Mouse (Mus musculus) midbrain, embryonic 13.5 days (tissue): ENCODE data around the gene 2610002M06Rik. TPM values are rescaled to one million over a fixed set of nuclear protein-coding genes. Genes with fewer than 3 reads are reported as not detected.

ENCODE experiments used
- ATAC-seq: fragments of 200-750 bp; cut with Nextera tagmentation; 2 replicates; pipeline ENCODE4 v1.8.0; 2017; ENCODE audit warnings: mild to moderate bottlenecking, moderate TSS enrichment, moderate library complexity
- H3K27ac ChIP-seq: fragments of 300-500 bp; sonication (generic); 2 replicates; pipeline ENCODE4 v1.5.1; 2015; ENCODE audit warnings: inconsistent platforms, mild to moderate bottlenecking, moderate library complexity
- H3K27me3 ChIP-seq: fragments of 300-500 bp; sonication (generic); 2 replicates; pipeline ENCODE4 v1.6.1; 2015; ENCODE audit warnings: mild to moderate bottlenecking, inconsistent platforms
- H3K36me3 ChIP-seq: fragments of 300-500 bp; sonication (generic); 2 replicates; pipeline ENCODE4 v1.6.1; 2015; ENCODE audit warnings: mild to moderate bottlenecking, inconsistent platforms
- H3K4me1 ChIP-seq: fragments of 300-500 bp; sonication (generic); replicated peaks from 2 replicates; pipeline ENCODE4 v1.6.1; 2015; ENCODE audit warnings: inconsistent platforms
- H3K4me2 ChIP-seq: fragments of 300-500 bp; sonication (generic); replicated peaks from 2 replicates; pipeline ENCODE4 v1.6.1; 2015; ENCODE audit warnings: moderate library complexity, mild to moderate bottlenecking, inconsistent platforms
- H3K4me3 ChIP-seq: fragments of 300-500 bp; sonication (generic); replicated peaks from 2 replicates; pipeline ENCODE4 v1.5.1; 2015; ENCODE audit warnings: mild to moderate bottlenecking, inconsistent platforms
- H3K9ac ChIP-seq: fragments of 300-500 bp; sonication (generic); replicated peaks from 2 replicates; pipeline ENCODE4 v1.6.1; 2015; ENCODE audit warnings: mild to moderate bottlenecking, inconsistent platforms
- H3K9me3 ChIP-seq: fragments of 300-500 bp; sonication (generic); 2 replicates; pipeline ENCODE4 v1.6.1; 2016; ENCODE audit warnings: mild to moderate bottlenecking, inconsistent platforms
- WGBS: fragments of 180-500 bp; shearing (Covaris S2); methylation state at CpG from one replicate; pipeline ENCODE4 v1.1.7; 2015; 5-methylcytosine and 5-hydroxymethylcytosine counted together
- polyA plus RNA-seq: library from polyadenylated mRNA; unstranded; fragments of >200 nt; fragmentation: Nextera tagmentation; extraction: Ambion mirVana; gene quantifications from 2 replicates; pipeline ENCODE4 v1.2.1, GENCODE M21; 2015

2610002M06Rik gene
- 12.2 and 13.2 TPM in 2 replicates for polyA plus RNA-seq

- ATAC-seq = peak; percentile 98
- no peaks in the 10 kb centered on the region for H3K27me3 ChIP-seq
- no peaks in the 10 kb centered on the region for H3K36me3 ChIP-seq
- no peaks in the 10 kb centered on the region for H3K9me3 ChIP-seq
- 26% methylated on average over 28 of the region's 28 CpGs for WGBS
- 0 out of 2 replicates have a peak within 1 kb of the TSS, but pooled peaks have one; percentile 14 for H3K27ac ChIP-seq
- no peaks in the 10 kb centered on the region for H3K4me1 ChIP-seq
- H3K4me3 ChIP-seq = peak within 1 kb of the TSS; percentile 55
- H3K4me2 ChIP-seq = peak within 1 kb of the TSS; percentile 55
- peak within 1 kb of the TSS; percentile 69 for H3K9ac ChIP-seq
Measured at GRCm38 (mm10) chrX:107816218-107816554, at the start of gene 2610002M06Rik. Gene 2610002M06Rik (minus strand): TSS chrX:107816334.

GRCm38 (mm10) chrX:107858165-107858564, 42.0 kb upstream of the 2610002M06Rik start:
- no peaks in the 10 kb centered on the region for H3K27me3 ChIP-seq
- no peak overlapping the region for H3K9ac ChIP-seq
- H3K4me2 ChIP-seq = no peak overlapping the region
- no peaks in the 10 kb centered on the region for H3K36me3 ChIP-seq
- H3K9me3 ChIP-seq = no peaks in the 10 kb centered on the region
- no peak for ATAC-seq
- H3K27ac ChIP-seq = no peak overlapping the region
- WGBS = 37% methylated on average over 4 of the region's 4 CpGs
- no peaks in the 10 kb centered on the region for H3K4me1 ChIP-seq
- H3K4me3 ChIP-seq = no peak overlapping the region

DNA sequence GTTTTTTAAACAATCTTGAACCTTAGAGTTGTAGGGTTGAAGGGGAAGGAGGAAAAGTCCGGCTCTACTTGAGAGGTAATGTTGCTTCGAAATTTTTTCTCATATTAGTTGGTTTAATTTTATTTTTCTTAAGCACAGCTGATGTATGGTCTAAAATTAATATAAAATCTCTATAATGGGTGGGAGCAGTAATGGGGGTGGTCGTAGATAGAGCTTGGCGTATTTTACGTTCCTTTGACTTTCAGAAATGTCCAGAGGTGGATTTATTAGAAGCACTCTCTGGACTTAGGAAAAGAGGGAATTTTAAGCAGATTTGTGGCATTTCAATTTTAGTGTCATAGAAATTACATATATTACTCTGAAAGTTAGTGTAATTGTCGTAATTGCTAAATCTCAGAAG, 592 bp upstream of the 2610002M06Rik start:
- Histone ChIP-seq H3K9ac (no peak overlapping the region), H3K4me1 (no peaks in the 10 kb centered on the region), H3K27me3 (no peaks in the 10 kb centered on the region), H3K9me3 (no peaks in the 10 kb centered on the region), H3K4me3 (no peak overlapping the region; the same call in 1 of the 2 replicates), H3K36me3 (no peaks in the 10 kb centered on the region), H3K27ac (no peak overlapping the region), H3K4me2 (peak overlapping the region; percentile 55)
- ATAC-seq = no peak
- 84% methylated on average over 6 of the region's 6 CpGs for whole genome bisulfite sequencing

GRCm38 (mm10) chrX:107815502-107816217, 474 bp downstream of the 2610002M06Rik start:
- H3K36me3 ChIP-seq = no peaks in the 10 kb centered on the region
- H3K27me3 ChIP-seq = no peaks in the 10 kb centered on the region
- peak overlapping the region; percentile 69 for H3K9ac ChIP-seq
- H3K27ac ChIP-seq = 0 out of 2 replicates have a peak overlapping the region, but pooled peaks have one; percentile 14
- peak; percentile 87 for ATAC-seq
- H3K4me3 ChIP-seq = peak overlapping the region; percentile 55
- no peaks in the 10 kb centered on the region for H3K9me3 ChIP-seq
- H3K4me2 ChIP-seq = peak overlapping the region; percentile 55
- WGBS = 25% methylated on average over 32 of the region's 32 CpGs
- H3K4me1 ChIP-seq = no peaks in the 10 kb centered on the region

DNA sequence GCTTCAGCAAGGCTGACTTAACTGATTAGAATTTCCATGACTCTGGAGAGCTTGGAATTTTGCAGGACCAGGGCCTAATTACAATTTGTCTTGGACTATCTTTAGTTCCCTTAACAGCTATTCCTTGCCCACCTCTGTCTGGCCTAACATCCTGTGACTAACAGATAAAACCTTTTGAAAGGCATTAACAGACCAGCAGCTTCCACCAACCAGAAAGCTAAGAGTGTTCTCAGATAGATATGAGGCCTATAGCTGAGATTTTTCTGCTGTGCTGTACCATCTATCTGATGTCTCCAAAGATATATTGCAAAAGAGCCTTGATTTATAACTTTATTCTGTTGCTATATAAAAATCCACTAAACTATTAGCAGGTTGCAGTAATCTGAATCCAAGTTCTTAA, 4.0 kb downstream of the 2610002M06Rik start:
- H3K27ac ChIP-seq = no peak overlapping the region
- no peak overlapping the region for H3K4me3 ChIP-seq
- H3K27me3 ChIP-seq = no peaks in the 10 kb centered on the region
- no peak overlapping the region for H3K4me2 ChIP-seq
- no peak for ATAC-seq
- no peaks in the 10 kb centered on the region for H3K9me3 ChIP-seq
- H3K36me3 ChIP-seq = 0 out of 2 replicates have a peak, but pooled peaks cover 2% of the 10 kb centered on the region
- no peaks in the 10 kb centered on the region for H3K4me1 ChIP-seq
- no peak overlapping the region for H3K9ac ChIP-seq

DNA sequence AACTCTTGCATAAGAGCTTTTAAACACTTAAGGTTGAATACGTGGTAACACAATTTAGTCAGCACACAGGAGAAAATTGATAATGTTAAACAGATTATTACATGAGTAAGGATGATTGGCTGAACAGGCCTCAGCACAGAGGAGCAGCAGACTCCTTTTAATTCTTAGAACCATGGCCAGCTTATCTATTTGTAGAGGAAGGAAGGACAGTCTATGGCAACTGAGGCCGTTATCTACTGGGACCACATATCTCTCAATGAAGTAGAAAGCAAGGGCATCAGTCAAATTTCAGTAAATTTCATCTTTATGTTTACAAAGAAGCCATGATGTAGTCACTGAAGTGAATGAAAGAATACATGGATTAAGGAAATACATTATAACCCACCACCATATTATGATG, 19.2 kb downstream of the 2610002M06Rik start:
- 93% methylated on average over 2 of the region's 2 CpGs for WGBS
- Histone ChIP-seq H3K4me1 (no peaks in the 10 kb centered on the region), H3K27me3 (no peaks in the 10 kb centered on the region), H3K9ac (no peak overlapping the region), H3K4me2 (no peak overlapping the region), H3K4me3 (no peak overlapping the region), H3K36me3 (no peaks in the 10 kb centered on the region), H3K27ac (no peak overlapping the region), H3K9me3 (no peaks in the 10 kb centered on the region)
- ATAC-seq = no peak

DNA sequence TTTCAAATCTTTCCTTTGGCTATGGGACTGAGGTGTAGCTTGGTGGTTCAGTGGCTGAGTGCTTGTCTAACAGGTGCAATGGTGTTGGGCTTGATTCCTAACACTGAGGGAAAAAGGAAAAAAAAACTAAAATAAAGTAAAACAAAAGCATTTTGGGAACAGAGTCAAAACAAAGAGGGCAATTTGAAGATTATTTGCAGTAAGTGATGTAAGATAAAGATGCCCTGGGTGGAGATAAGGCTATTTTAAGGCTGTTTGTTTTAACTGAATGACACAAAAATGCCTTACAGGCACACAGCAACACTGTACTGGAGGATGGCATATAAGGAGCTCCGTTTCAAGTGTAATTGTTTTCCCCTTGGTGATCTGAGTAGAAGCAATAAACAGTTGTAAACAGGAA, 20.3 kb downstream of the 2610002M06Rik start:
- H3K4me3 ChIP-seq = no peak overlapping the region
- WGBS = 54% methylated on average over 1 of the region's 1 CpGs
- no peak overlapping the region for H3K4me2 ChIP-seq
- H3K27ac ChIP-seq = no peak overlapping the region
- no peaks in the 10 kb centered on the region for H3K4me1 ChIP-seq
- ATAC-seq = no peak
- no peaks in the 10 kb centered on the region for H3K9me3 ChIP-seq
- H3K36me3 ChIP-seq = no peaks in the 10 kb centered on the region
- H3K27me3 ChIP-seq = no peaks in the 10 kb centered on the region
- H3K9ac ChIP-seq = no peak overlapping the region

DNA sequence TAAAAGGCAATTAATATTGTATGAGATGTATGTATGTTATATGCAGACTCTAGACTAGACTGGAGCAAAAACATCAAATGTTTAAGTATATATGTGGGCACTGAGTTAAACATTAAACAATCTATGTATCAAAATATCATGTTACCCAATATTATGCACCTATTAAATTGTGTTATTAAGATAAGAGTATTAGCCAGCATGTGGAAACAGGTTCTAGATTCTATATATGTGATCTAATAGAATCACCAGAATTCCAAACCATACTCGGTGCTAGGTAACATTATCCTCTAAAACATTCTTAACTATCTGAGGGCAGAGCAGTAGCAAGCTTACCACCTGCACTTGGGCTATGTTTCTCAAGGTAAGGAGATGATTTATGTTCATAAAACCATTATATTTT, 23.8 kb downstream of the 2610002M06Rik start, which contains the start of gene Tent5d:
Tent5d (plus strand) TSS at position 301 of the 400 bp plus-strand sequence.
- 70% methylated on average over 1 of the region's 1 CpGs for WGBS
- H3K27me3 ChIP-seq = no peaks in the 10 kb centered on the region
- no peaks in the 10 kb centered on the region for H3K9me3 ChIP-seq
- H3K4me2 ChIP-seq = no peak within 1 kb of the TSS
- no peak within 1 kb of the TSS for H3K27ac ChIP-seq
- no peak within 1 kb of the TSS for H3K9ac ChIP-seq
- H3K4me3 ChIP-seq = no peak within 1 kb of the TSS
- no peaks in the 10 kb centered on the region for H3K4me1 ChIP-seq
- H3K36me3 ChIP-seq = no peaks in the 10 kb centered on the region
- ATAC-seq = no peak

- Histone ChIP-seq H3K4me3 (no peak overlapping the region), H3K27me3 (no peaks in the 10 kb centered on the region), H3K4me2 (no peak overlapping the region), H3K4me1 (no peaks in the 10 kb centered on the region), H3K36me3 (no peaks in the 10 kb centered on the region), H3K9ac (no peak overlapping the region), H3K27ac (no peak overlapping the region), H3K9me3 (no peaks in the 10 kb centered on the region)
- no peak for ATAC-seq
- 27% methylated on average over 8 of the region's 8 CpGs for WGBS
Measured at GRCm38 (mm10) chrX:107790750-107791493, 25.2 kb downstream of the 2610002M06Rik start.

DNA sequence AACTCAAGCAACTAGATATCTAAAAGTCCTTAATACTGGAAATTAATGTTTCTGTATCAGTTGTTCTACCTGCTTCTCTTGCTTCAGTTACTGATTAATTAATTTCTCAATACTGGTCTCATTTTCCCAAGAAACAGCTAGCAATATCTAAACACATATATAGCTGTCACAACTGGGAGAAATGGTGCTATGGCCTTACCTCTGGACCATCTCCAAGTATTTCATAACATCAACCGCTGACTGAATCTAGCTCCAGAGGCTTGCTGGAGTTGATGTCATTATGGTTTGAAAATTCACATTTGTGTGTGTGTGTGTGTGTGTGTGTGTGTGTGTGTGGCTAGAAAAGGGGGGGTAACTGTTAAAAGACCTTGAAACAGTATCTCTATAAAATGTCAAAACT, 26.0 kb downstream of the 2610002M06Rik start:
- no peaks in the 10 kb centered on the region for H3K27me3 ChIP-seq
- H3K36me3 ChIP-seq = no peaks in the 10 kb centered on the region
- no peak for ATAC-seq
- H3K9me3 ChIP-seq = no peaks in the 10 kb centered on the region
- H3K9ac ChIP-seq = no peak overlapping the region
- no peak overlapping the region for H3K4me2 ChIP-seq
- no peak overlapping the region for H3K4me3 ChIP-seq
- H3K27ac ChIP-seq = no peak overlapping the region
- WGBS = 95% methylated on average over 1 of the region's 1 CpGs
- H3K4me1 ChIP-seq = no peaks in the 10 kb centered on the region

GRCm38 (mm10) chrX:107767896-107768295, 48.2 kb downstream of the 2610002M06Rik start:
- Histone ChIP-seq H3K27ac (no peak overlapping the region), H3K9ac (no peak overlapping the region), H3K36me3 (no peaks in the 10 kb centered on the region), H3K4me3 (no peak overlapping the region), H3K27me3 (no peaks in the 10 kb centered on the region), H3K4me1 (no peaks in the 10 kb centered on the region), H3K9me3 (no peaks in the 10 kb centered on the region), H3K4me2 (no peak overlapping the region)
- no peak for ATAC-seq
- 21% methylated on average over 3 of the region's 3 CpGs for WGBS
